ENCODE assay signal across 10 mouse cellular contexts in genomic region chr10:80991007-80991406, GRCm38 (mm10). TPM values are rescaled to one million over a fixed set of nuclear protein-coding genes. Genes with fewer than 3 reads are reported as not detected.
A peak's percentile ranks its signal among the peaks of the same experiment; 100 is the strongest.
DNase-seq lines count a peak whose midpoint lies in the region; ATAC-seq and TF ChIP-seq lines count a peak whose summit lies in the region.
"Had no signal": no experiment of that assay in that cellular context is flagged by ENCODE, and none has a peak within 500 bp of the region (broad histone marks: within the 10 kb centered on the region; RNA-seq: fewer than 3 reads in every experiment).

No protein-coding gene starts in this region.

- no peak overlapping the region for H3K9ac ChIP-seq in kidney, postnatal 0 days (ENCODE audit: low read depth, low read length)

- no peaks in the 10 kb centered on the region for H3K9me3 ChIP-seq in kidney, postnatal 0 days (replicated peaks; ENCODE audit: low read length)
- no peaks in the 10 kb centered on the region for H3K9me3 ChIP-seq in E14TG2a.4 (ENCODE audit: low read length)

- intact Hi-C loops in heart, postnatal 25 days (cut with DNase I) = no loop called here
- intact Hi-C loops in gastrocnemius, postnatal 14 days (cut with DNase I; ENCODE audit: low total_unique reads) = loop anchor here (10.0 kb wide), 1 partner anchor 186 kb away; the partner anchor contains the start of gene Amh

- DNase-seq in kidney, postnatal 0 days (ENCODE audit: low spot score) = peak; percentile 52
- no peak for DNase-seq in kidney, postnatal 4 days
- DNase-seq in 416B (ENCODE audit: low read depth) = peak; percentile 76
- DNase-seq in embryo, embryonic 10.5 days (ENCODE audit: low spot score) = peak; percentile 52
- DNase-seq in heart, postnatal 25 days (ENCODE audit: low spot score) = no peak
- no peak for DNase-seq in gastrocnemius, postnatal 14 days
- DNase-seq: cerebellum, adult 2 months; kidney, adult 2 months; lung, postnatal 36 days had no signal

- no peak overlapping the region for H3K27ac ChIP-seq in kidney, postnatal 0 days

- no peak for ATAC-seq in kidney, postnatal 0 days (replicated peaks; ENCODE audit: low FRiP score, low read depth)

- H3K4me2 ChIP-seq in kidney, postnatal 0 days (ENCODE audit: low read length) = no peak overlapping the region

- no peaks in the 10 kb centered on the region; the same call in 1 of the 2 replicates for H3K27me3 ChIP-seq in kidney, postnatal 0 days (ENCODE audit: insufficient read depth, low read length)
- peaks cover 35% of the 10 kb centered on the region for H3K27me3 ChIP-seq in E14TG2a.4 (ENCODE audit: insufficient read depth, low read length)

- WGBS in kidney, postnatal 0 days = 13% methylated on average over 3 of the region's 3 CpGs

- H3K36me3 ChIP-seq in kidney, postnatal 0 days (ENCODE audit: insufficient read depth, low read length) = no peaks in the 10 kb centered on the region
- H3K36me3 ChIP-seq in E14TG2a.4 (ENCODE audit: insufficient read depth, low read length) = no peaks in the 10 kb centered on the region

- peak; percentile 74 for TF ChIP-seq CTCF in kidney, postnatal 0 days (IDR thresholded peaks at IDR 0.05; ENCODE audit: low read depth)
- peak; percentile 54 for TF ChIP-seq CTCF in E14TG2a.4 (conservative IDR thresholded peaks at IDR 0.05; ENCODE audit: low read length)

- no peak overlapping the region for H3K4me3 ChIP-seq in kidney, postnatal 0 days (replicated peaks; ENCODE audit: low read depth, low read length)
- no peak overlapping the region for H3K4me3 ChIP-seq in E14TG2a.4 (replicated peaks; ENCODE audit: low read length)

- H3K4me1 ChIP-seq in kidney, postnatal 0 days (replicated peaks; ENCODE audit: insufficient read depth, low read length) = 0 out of 2 replicates have a peak, but pooled peaks cover 3% of the 10 kb centered on the region
- H3K4me1 ChIP-seq in E14TG2a.4 (replicated peaks; ENCODE audit: low read depth, low read length) = peaks cover 35% of the 10 kb centered on the region

RNA-seq across cellular contexts. Expression of gene Gng7, which starts 23.7 kb away (rescaled TPM):
- polyA plus RNA-seq in kidney, postnatal 0 days (2015; fragmentation: Nextera tagmentation; extraction: Ambion mirVana) = 3.4 TPM in 2 replicates
- total RNA-seq in heart, postnatal 25 days (2021) = under 1 TPM; 0.13 to 0.34 TPM
- 1 to 10 TPM in 1 of 2 experiments, under 1 TPM in 1; 0.44 to 1.1 TPM for total RNA-seq in gastrocnemius, postnatal 14 days (2021)

RNA-seq across cellular contexts. Expression of gene Diras1, which starts 34.5 kb away (rescaled TPM):
- polyA plus RNA-seq in kidney, postnatal 0 days (2015; fragmentation: Nextera tagmentation; extraction: Ambion mirVana) = 0.11 TPM in 1 of 2 replicates, not detected in the other
- total RNA-seq in heart, postnatal 25 days (2021) = not detected
- total RNA-seq in gastrocnemius, postnatal 14 days (2021) = under 1 TPM; 0.24 to 0.72 TPM

RNA-seq across cellular contexts. Expression of gene Slc39a3, which starts 46.2 kb away (rescaled TPM):
- 13.4 and 13.9 TPM in 2 replicates for polyA plus RNA-seq in kidney, postnatal 0 days (2015; fragmentation: Nextera tagmentation; extraction: Ambion mirVana)
- total RNA-seq in heart, postnatal 25 days (2021) = 10 to 100 TPM; 14.0 to 14.3 TPM
- total RNA-seq in gastrocnemius, postnatal 14 days (2021) = 10 to 100 TPM; 11.3 to 11.9 TPM

Comparison
In these comparisons a context has a peak if more than half of its experiments do, and no peak if none do; other contexts are left out.
1. DNase-seq: peak in kidney, postnatal 0 days (single experiment), 416B (single experiment) and embryo, embryonic 10.5 days (single experiment); none in kidney, postnatal 4 days (0 of 2), heart, postnatal 25 days (single experiment) and gastrocnemius, postnatal 14 days (single experiment).